Mouse (Mus musculus): ENCODE results near the gene Ttf2. TPM values are rescaled to one million over a fixed set of nuclear protein-coding genes. Genes with fewer than 3 reads are reported as not detected.

Gene Ttf2
- 15.2 and 15.7 TPM in 2 replicates for polyA plus RNA-seq (2016; fragmentation: Nextera tagmentation; extraction: Ambion mirVana)

- Histone ChIP-seq H3K36me3 (peaks cover 7% of the 10 kb centered on the region), H3K4me1 (replicated peaks) (peaks cover 9% of the 10 kb centered on the region), H3K4me3 (peak within 1 kb of the TSS; percentile 77), H3K27ac (ENCODE audit: poor library complexity, severe bottlenecking) (0 out of 2 replicates have a peak within 1 kb of the TSS, but pooled peaks have one; percentile 30), H3K27me3 (replicated peaks) (no peaks in the 10 kb centered on the region), H3K4me2 (peak within 1 kb of the TSS; percentile 88), H3K9ac (peak within 1 kb of the TSS; percentile 79), H3K9me3 (replicated peaks) (no peaks in the 10 kb centered on the region)
- under 1% methylated on average over 40 of the region's 40 CpGs for WGBS
- ATAC-seq (ENCODE audit: insufficient number of reproducible peaks, low FRiP score), result peak; percentile 99
These were observed at the start of gene Ttf2 for GRCm38 (mm10) chr3:100969176-100969917. TSS of gene Ttf2 (minus strand) at chr3:100969663.

- no peak overlapping the region for H3K9ac ChIP-seq
- H3K27ac ChIP-seq (ENCODE audit: poor library complexity, severe bottlenecking), result no peak overlapping the region
- peaks cover 16% of the 10 kb centered on the region for H3K4me1 ChIP-seq (replicated peaks)
- H3K36me3 ChIP-seq, result no peaks in the 10 kb centered on the region
- no peak overlapping the region for H3K4me2 ChIP-seq
- 82% methylated on average over 6 of the region's 6 CpGs for WGBS
- no peaks in the 10 kb centered on the region for H3K9me3 ChIP-seq (replicated peaks)
- H3K4me3 ChIP-seq, result no peak overlapping the region
- no peaks in the 10 kb centered on the region for H3K27me3 ChIP-seq (replicated peaks)
- no peak for ATAC-seq (ENCODE audit: insufficient number of reproducible peaks, low FRiP score)
These were observed 49.0 kb upstream of the Ttf2 start for GRCm38 (mm10) chr3:101018494-101018893.

- no peaks in the 10 kb centered on the region for H3K36me3 ChIP-seq
- H3K27me3 ChIP-seq (replicated peaks), result no peaks in the 10 kb centered on the region
- no peak for ATAC-seq (ENCODE audit: insufficient number of reproducible peaks, low FRiP score)
- no peak overlapping the region for H3K27ac ChIP-seq (ENCODE audit: poor library complexity, severe bottlenecking)
- no peak overlapping the region for H3K4me2 ChIP-seq
- H3K4me3 ChIP-seq, result no peak overlapping the region
- H3K9me3 ChIP-seq (replicated peaks), result no peaks in the 10 kb centered on the region
- H3K4me1 ChIP-seq (replicated peaks), result peaks cover 26% of the 10 kb centered on the region
- H3K9ac ChIP-seq, result no peak overlapping the region
- whole genome bisulfite sequencing, result 84% methylated on average over 7 of the region's 7 CpGs
These were observed 46.6 kb upstream of the Ttf2 start for GRCm38 (mm10) chr3:101016050-101016449.

- H3K9me3 ChIP-seq (replicated peaks), result no peaks in the 10 kb centered on the region
- ATAC-seq (ENCODE audit: insufficient number of reproducible peaks, low FRiP score), result no peak
- peak overlapping the region; percentile 28; the same call in 1 of the 2 replicates for H3K4me2 ChIP-seq
- no peaks in the 10 kb centered on the region for H3K36me3 ChIP-seq
- peaks cover 24% of the 10 kb centered on the region for H3K4me1 ChIP-seq (replicated peaks)
- H3K4me3 ChIP-seq, result no peak overlapping the region
- no peaks in the 10 kb centered on the region for H3K27me3 ChIP-seq (replicated peaks)
- peak overlapping the region; percentile 28; the same call in 1 of the 2 replicates for H3K27ac ChIP-seq (ENCODE audit: poor library complexity, severe bottlenecking)
- WGBS, result 39% methylated on average over 4 of the region's 4 CpGs
- no peak overlapping the region for H3K9ac ChIP-seq
These were observed 45.8 kb upstream of the Ttf2 start for GRCm38 (mm10) chr3:101015254-101015653.

- no peak overlapping the region for H3K4me3 ChIP-seq
- H3K9me3 ChIP-seq (replicated peaks), result no peaks in the 10 kb centered on the region
- H3K27ac ChIP-seq (ENCODE audit: poor library complexity, severe bottlenecking), result no peak overlapping the region
- ATAC-seq (ENCODE audit: insufficient number of reproducible peaks, low FRiP score), result no peak
- no peak overlapping the region for H3K9ac ChIP-seq
- H3K36me3 ChIP-seq, result no peaks in the 10 kb centered on the region
- H3K27me3 ChIP-seq (replicated peaks), result no peaks in the 10 kb centered on the region
- peaks cover 24% of the 10 kb centered on the region for H3K4me1 ChIP-seq (replicated peaks)
- H3K4me2 ChIP-seq, result no peak overlapping the region
- WGBS, result 90% methylated on average over 3 of the region's 3 CpGs
These were observed 44.1 kb upstream of the Ttf2 start for GRCm38 (mm10) chr3:101013536-101013935.

- H3K27me3 ChIP-seq (replicated peaks), result no peaks in the 10 kb centered on the region
- H3K4me3 ChIP-seq, result no peak overlapping the region
- peaks cover 24% of the 10 kb centered on the region for H3K4me1 ChIP-seq (replicated peaks)
- no peaks in the 10 kb centered on the region for H3K36me3 ChIP-seq
- H3K4me2 ChIP-seq, result no peak overlapping the region
- no peak for ATAC-seq (ENCODE audit: insufficient number of reproducible peaks, low FRiP score)
- no peak overlapping the region; the same call in 1 of the 2 replicates for H3K27ac ChIP-seq (ENCODE audit: poor library complexity, severe bottlenecking)
- H3K9ac ChIP-seq, result no peak overlapping the region
- H3K9me3 ChIP-seq (replicated peaks), result no peaks in the 10 kb centered on the region
- WGBS, result 90% methylated on average over 10 of the region's 10 CpGs
These were observed 43.5 kb upstream of the Ttf2 start for GRCm38 (mm10) chr3:101013005-101013404.

- Histone ChIP-seq H3K4me2 (no peak overlapping the region), H3K27ac (ENCODE audit: poor library complexity, severe bottlenecking) (0 out of 2 replicates have a peak overlapping the region, but pooled peaks have one; percentile 35)
These were observed 43.1 kb upstream of the Ttf2 start for GRCm38 (mm10) chr3:101012597-101012996.

GRCm38 (mm10) chr3:101012131-101012571, 42.7 kb upstream of the Ttf2 start:
- H3K4me1 ChIP-seq (replicated peaks), result peaks cover 31% of the 10 kb centered on the region
- no peaks in the 10 kb centered on the region for H3K27me3 ChIP-seq (replicated peaks)
- H3K36me3 ChIP-seq, result no peaks in the 10 kb centered on the region
- no peak overlapping the region for H3K9ac ChIP-seq
- no peak overlapping the region for H3K4me3 ChIP-seq
- H3K9me3 ChIP-seq (replicated peaks), result no peaks in the 10 kb centered on the region
- peak; percentile 53; the same call in 1 of the 2 replicates for ATAC-seq (ENCODE audit: insufficient number of reproducible peaks, low FRiP score)
- H3K4me2 ChIP-seq, result no peak overlapping the region; the same call in 1 of the 2 replicates
- H3K27ac ChIP-seq (ENCODE audit: poor library complexity, severe bottlenecking), result 0 out of 2 replicates have a peak overlapping the region, but pooled peaks have one; percentile 35
- 44% methylated on average over 10 of the region's 10 CpGs for WGBS

More at GRCm38 (mm10) chr3:101012597-101012996, 43.1 kb upstream of the Ttf2 start:
- Histone ChIP-seq H3K4me3 (no peak overlapping the region), H3K9me3 (replicated peaks) (no peaks in the 10 kb centered on the region), H3K36me3 (no peaks in the 10 kb centered on the region), H3K27me3 (replicated peaks) (no peaks in the 10 kb centered on the region), H3K9ac (no peak overlapping the region), H3K4me1 (replicated peaks) (peaks cover 26% of the 10 kb centered on the region)
- no peak for ATAC-seq (ENCODE audit: insufficient number of reproducible peaks, low FRiP score)
- 80% methylated on average over 8 of the region's 8 CpGs for WGBS

- Histone ChIP-seq H3K27ac (ENCODE audit: poor library complexity, severe bottlenecking) (no peak overlapping the region), H3K4me1 (replicated peaks) (peaks cover 35% of the 10 kb centered on the region)
These were observed 41.7 kb upstream of the Ttf2 start for GRCm38 (mm10) chr3:101011203-101011600.

GRCm38 (mm10) chr3:101010589-101011202, 41.2 kb upstream of the Ttf2 start:
- peaks cover 35% of the 10 kb centered on the region for H3K4me1 ChIP-seq (replicated peaks)
- ATAC-seq (ENCODE audit: insufficient number of reproducible peaks, low FRiP score), result no peak
- H3K9ac ChIP-seq, result no peak overlapping the region
- H3K27ac ChIP-seq (ENCODE audit: poor library complexity, severe bottlenecking), result no peak overlapping the region
- no peaks in the 10 kb centered on the region for H3K27me3 ChIP-seq (replicated peaks)
- no peaks in the 10 kb centered on the region for H3K9me3 ChIP-seq (replicated peaks)
- H3K36me3 ChIP-seq, result no peaks in the 10 kb centered on the region
- H3K4me3 ChIP-seq, result no peak overlapping the region
- H3K4me2 ChIP-seq, result no peak overlapping the region
- 72% methylated on average over 4 of the region's 4 CpGs for WGBS

More at GRCm38 (mm10) chr3:101011203-101011600, 41.7 kb upstream of the Ttf2 start:
- H3K27me3 ChIP-seq (replicated peaks), result no peaks in the 10 kb centered on the region
- H3K4me2 ChIP-seq, result no peak overlapping the region
- H3K9me3 ChIP-seq (replicated peaks), result no peaks in the 10 kb centered on the region
- H3K36me3 ChIP-seq, result no peaks in the 10 kb centered on the region
- H3K4me3 ChIP-seq, result no peak overlapping the region
- 71% methylated on average over 5 of the region's 5 CpGs for WGBS
- no peak for ATAC-seq (ENCODE audit: insufficient number of reproducible peaks, low FRiP score)
- no peak overlapping the region for H3K9ac ChIP-seq

GRCm38 (mm10) chr3:101007112-101007782, 37.8 kb upstream of the Ttf2 start:
- H3K36me3 ChIP-seq, result peaks cover 4% of the 10 kb centered on the region; the same call in 1 of the 2 replicates
- ATAC-seq (ENCODE audit: insufficient number of reproducible peaks, low FRiP score), result no peak
- WGBS, result 56% methylated on average over 5 of the region's 5 CpGs
- no peak overlapping the region for H3K9ac ChIP-seq
- no peak overlapping the region for H3K27ac ChIP-seq (ENCODE audit: poor library complexity, severe bottlenecking)
- H3K4me1 ChIP-seq (replicated peaks), result peaks cover 20% of the 10 kb centered on the region
- no peak overlapping the region for H3K4me3 ChIP-seq
- H3K27me3 ChIP-seq (replicated peaks), result no peaks in the 10 kb centered on the region
- no peaks in the 10 kb centered on the region for H3K9me3 ChIP-seq (replicated peaks)
- H3K4me2 ChIP-seq, result no peak overlapping the region
